ENCODE assay signal across 8 mouse cellular contexts in the genomic region with DNA sequence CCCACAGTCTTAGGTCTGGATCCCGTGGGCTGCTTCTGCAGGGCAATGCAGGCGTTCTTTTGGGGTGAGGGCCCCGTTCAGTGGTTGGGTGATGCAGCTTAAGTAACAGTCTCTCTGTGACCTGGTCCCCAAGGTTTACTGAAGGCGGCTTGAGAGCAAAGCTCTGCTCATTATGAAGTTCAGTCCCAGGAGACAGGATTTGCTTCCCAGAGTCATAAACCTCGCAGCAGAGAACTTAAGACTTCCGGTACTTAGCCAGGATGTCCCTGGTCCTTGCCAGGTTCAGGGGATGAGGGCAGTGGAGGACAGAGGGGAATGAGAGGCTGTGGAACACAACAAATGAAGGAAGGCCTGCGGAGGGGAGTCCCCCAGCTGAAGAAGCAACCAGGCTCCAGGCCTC. TPM values are rescaled to one million over a fixed set of nuclear protein-coding genes. Genes with fewer than 3 reads are reported as not detected.
DNase-seq lines count a peak whose midpoint lies in the region; ATAC-seq and TF ChIP-seq lines count a peak whose summit lies in the region.

No protein-coding gene starts in this region.

- DNase-seq in gastrocnemius, adult 18-20 months (ENCODE audit: low spot score) = peak; percentile 26
- no peak for DNase-seq in gastrocnemius, postnatal 10 days
- DNase-seq in midbrain, embryonic 14.5 days = peak; percentile 16
- no peak for DNase-seq in Muller cell, postnatal 12 days (ENCODE audit: inconsistent ontology term)
- no peak for DNase-seq in right cerebral cortex, postnatal 10 days (ENCODE audit: low spot score in 2 of 2)
- DNase-seq in cerebellum, adult 11-12 months = no peak

- H3K4me2 ChIP-seq in forebrain, embryonic 12.5 days = peak overlapping the region; percentile 60
- H3K4me2 ChIP-seq in intestine, postnatal 0 days (replicated peaks; ENCODE audit: low read depth) = peak overlapping the region; percentile 76
- H3K4me2 ChIP-seq in midbrain, embryonic 14.5 days (ENCODE audit: low read length) = peak overlapping the region; percentile 50

- no peak for ATAC-seq in forebrain, embryonic 12.5 days (ENCODE audit: low FRiP score)
- no peak for ATAC-seq in intestine, postnatal 0 days
- ATAC-seq in midbrain, embryonic 14.5 days (ENCODE audit: low FRiP score, low TSS enrichment) = no peak

- no peak overlapping the region for H3K27ac ChIP-seq in forebrain, embryonic 12.5 days
- no peak overlapping the region for H3K27ac ChIP-seq in intestine, postnatal 0 days (ENCODE audit: low read depth, low read length)
- H3K27ac ChIP-seq in midbrain, embryonic 14.5 days (replicated peaks; ENCODE audit: low read depth, low read length) = no peak overlapping the region

- TF ChIP-seq CTCF in intestine, postnatal 0 days (IDR thresholded peaks at IDR 0.05; ENCODE audit: low read depth) = no peak

- peaks cover 40% of the 10 kb centered on the region for H3K27me3 ChIP-seq in forebrain, embryonic 12.5 days
- no peaks in the 10 kb centered on the region for H3K27me3 ChIP-seq in intestine, postnatal 0 days (replicated peaks; ENCODE audit: control insufficient read depth, insufficient read depth, low read length)
- peaks cover 14% of the 10 kb centered on the region; the same call in 1 of the 2 replicates for H3K27me3 ChIP-seq in midbrain, embryonic 14.5 days (ENCODE audit: control insufficient read depth, insufficient read depth, low read length)

- peaks cover 7% of the 10 kb centered on the region; the same call in 1 of the 2 replicates for H3K4me1 ChIP-seq in forebrain, embryonic 12.5 days
- H3K4me1 ChIP-seq in intestine, postnatal 0 days (replicated peaks; ENCODE audit: control insufficient read depth, insufficient read depth, low read length) = no peaks in the 10 kb centered on the region
- no peaks in the 10 kb centered on the region for H3K4me1 ChIP-seq in midbrain, embryonic 14.5 days (ENCODE audit: control insufficient read depth, insufficient read depth, low read length)

- 26% methylated on average over 7 of the region's 7 CpGs for WGBS in forebrain, embryonic 12.5 days
- 17% methylated on average over 7 of the region's 7 CpGs for WGBS in intestine, postnatal 0 days
- WGBS in midbrain, embryonic 14.5 days = 26% methylated on average over 7 of the region's 7 CpGs

- H3K4me3 ChIP-seq in forebrain, embryonic 12.5 days (replicated peaks) = peak overlapping the region; percentile 36
- H3K4me3 ChIP-seq in intestine, postnatal 0 days (ENCODE audit: low read depth, low read length) = peak overlapping the region; percentile 41
- peak overlapping the region; percentile 15; the same call in 1 of the 2 replicates for H3K4me3 ChIP-seq in midbrain, embryonic 14.5 days (replicated peaks; ENCODE audit: low read depth, low read length)

- no peaks in the 10 kb centered on the region for H3K36me3 ChIP-seq in forebrain, embryonic 12.5 days (replicated peaks)
- H3K36me3 ChIP-seq in intestine, postnatal 0 days (ENCODE audit: control insufficient read depth, insufficient read depth) = no peaks in the 10 kb centered on the region
- H3K36me3 ChIP-seq in midbrain, embryonic 14.5 days (ENCODE audit: control insufficient read depth, insufficient read depth, low read length) = no peaks in the 10 kb centered on the region

- H3K9me3 ChIP-seq in forebrain, embryonic 12.5 days = no peaks in the 10 kb centered on the region
- no peaks in the 10 kb centered on the region for H3K9me3 ChIP-seq in intestine, postnatal 0 days (ENCODE audit: control insufficient read depth)
- H3K9me3 ChIP-seq in midbrain, embryonic 14.5 days (ENCODE audit: control insufficient read depth, low read length) = no peaks in the 10 kb centered on the region

- H3K9ac ChIP-seq in forebrain, embryonic 12.5 days = peak overlapping the region; percentile 27; the same call in 1 of the 2 replicates
- peak overlapping the region; percentile 40; the same call in 1 of the 2 replicates for H3K9ac ChIP-seq in intestine, postnatal 0 days (ENCODE audit: low read depth, low read length)
- H3K9ac ChIP-seq in midbrain, embryonic 14.5 days (replicated peaks; ENCODE audit: low read length) = no peak overlapping the region

RNA-seq across cellular contexts. Expression of a gene that starts 0.5 kb away (rescaled TPM):
- 1 to 10 TPM in 1 of 2 experiments, under 1 TPM in 1; 0.64 to 1.5 TPM for total RNA-seq in gastrocnemius, adult 18-20 months (2021)
- total RNA-seq in gastrocnemius, postnatal 10 days (2021) = 1 to 10 TPM; 2.2 to 4.8 TPM
- polyA plus RNA-seq in forebrain, embryonic 12.5 days (2016; fragmentation: Nextera tagmentation; extraction: Ambion mirVana) = 0.24 and 0.34 TPM in 2 replicates
- polyA plus RNA-seq in intestine, postnatal 0 days (2015; fragmentation: Nextera tagmentation; extraction: Ambion mirVana) = 0.78 and 0.99 TPM in 2 replicates
- 0.18 and 0.20 TPM in 2 replicates for polyA plus RNA-seq in midbrain, embryonic 14.5 days (2014; fragmentation: Nextera tagmentation; extraction: Ambion mirVana)

Comparison
In these comparisons a context has a peak if more than half of its experiments do, and no peak if none do; other contexts are left out.
1. DNase-seq: peak in gastrocnemius, adult 18-20 months (single experiment) and midbrain, embryonic 14.5 days (single experiment); none in gastrocnemius, postnatal 10 days (single experiment), Muller cell, postnatal 12 days (single experiment), right cerebral cortex, postnatal 10 days (0 of 2) and cerebellum, adult 11-12 months (single experiment).
2. Peak in every context shown above with its lines, with median percentiles within 50 percentile points of each other: H3K4me2 ChIP-seq and H3K4me3 ChIP-seq.